Mouse (Mus musculus): ENCODE data around the gene Hnf4a.

DNA sequence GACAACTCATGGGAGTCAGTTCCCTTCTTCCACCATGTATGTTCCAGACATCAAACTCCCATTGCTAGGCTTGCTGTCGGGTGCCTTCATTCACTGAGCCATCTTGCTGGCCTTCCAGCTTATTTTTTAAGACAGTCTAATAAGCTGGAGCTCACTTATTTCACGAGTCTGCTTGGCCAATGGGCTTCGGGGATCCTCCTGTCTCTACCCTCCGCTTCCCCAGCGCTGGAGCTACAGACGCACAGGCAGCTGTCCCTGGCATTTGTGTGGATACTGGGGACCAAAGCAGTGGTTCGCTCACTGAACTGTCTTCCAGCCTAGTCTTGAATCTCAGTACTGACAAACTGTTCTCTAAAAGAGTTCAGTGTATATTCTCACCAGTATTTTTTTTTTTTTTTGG is 99.6 kb downstream of the Hnf4a start:
- no peak for TF ChIP-seq ZNF384 (IDR thresholded peaks at IDR 0.05; ENCODE audit: low read depth, low read length)
- TF ChIP-seq CTCF (IDR thresholded peaks at IDR 0.05 in 2 of 3, conservative IDR thresholded peaks at IDR 0.05 in 1 of 3; ENCODE audit: control insufficient read depth in 1 of 3, insufficient read depth in 1 of 3, low read depth in 2 of 3, low read length in 3 of 3, poor library complexity in 1 of 3, severe bottlenecking in 1 of 3) = no peak
- TF ChIP-seq CHD1 (IDR thresholded peaks at IDR 0.05; ENCODE audit: low read depth, low read length) = no peak
- no peak for TF ChIP-seq ETS1 (IDR thresholded peaks at IDR 0.05; ENCODE audit: low read depth, low read length)
- TF ChIP-seq GATA1 (IDR thresholded peaks at IDR 0.05; ENCODE audit: low read depth, low read length) = no peak
- no peak for TF ChIP-seq NRF1 (IDR thresholded peaks at IDR 0.05; ENCODE audit: insufficient read depth, low read depth, low read length, poor library complexity, severe bottlenecking)
- no peak for TF ChIP-seq MAFK (IDR thresholded peaks at IDR 0.05; ENCODE audit: borderline replicate concordance, low read depth, low read length)

Measured in MEL (cell line).